Mouse (Mus musculus): Measurements from ENCODE around the gene Pcyt1a. TPM values are rescaled to one million over a fixed set of nuclear protein-coding genes. Genes with fewer than 3 reads are reported as not detected.
A peak's percentile ranks its signal among the peaks of the same experiment; 100 is the strongest.

The Pcyt1a gene
- polyA plus RNA-seq (2015; fragmentation: Nextera tagmentation; extraction: Ambion mirVana) = 35.6 and 36.1 TPM in 2 replicates

DNA sequence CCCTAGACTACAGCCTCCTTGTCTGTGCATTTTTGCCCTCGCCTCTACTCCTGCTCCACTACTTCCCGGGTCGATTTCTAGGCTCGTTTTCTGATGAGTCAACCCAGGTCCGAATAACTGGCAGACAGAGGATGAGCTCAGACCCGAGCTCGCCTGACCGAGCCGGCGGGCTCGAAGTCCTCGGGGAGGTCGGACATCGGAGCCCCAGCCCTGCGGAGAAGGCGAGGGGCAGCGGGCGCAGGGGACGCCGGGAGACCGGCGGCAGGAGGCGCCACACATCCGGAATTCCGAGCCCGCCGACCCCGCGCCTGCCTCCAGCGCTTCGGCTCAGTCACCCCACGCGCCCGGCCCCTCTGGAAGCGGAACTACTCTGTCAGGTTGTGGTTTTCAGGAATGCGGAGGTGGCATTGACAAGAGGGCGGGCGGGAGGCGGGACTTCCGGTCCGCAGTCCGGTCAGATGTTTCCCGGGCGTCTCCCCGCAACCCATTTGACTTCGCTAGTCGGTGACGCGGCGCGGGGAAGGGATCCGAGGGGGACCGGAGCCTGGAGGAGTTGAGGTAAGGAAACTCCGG lies at the start of gene Pcyt1a:
TSS of gene Pcyt1a (plus strand) at position 448 of the 573 bp plus-strand sequence.
- Histone ChIP-seq H3K4me1 (peaks cover 24% of the 10 kb centered on the region), H3K27me3 (no peaks in the 10 kb centered on the region), H3K9ac (peak within 1 kb of the TSS; percentile 74), H3K36me3 (no peaks in the 10 kb centered on the region), H3K9me3 (no peaks in the 10 kb centered on the region), H3K4me3 (peak within 1 kb of the TSS; percentile 75), H3K27ac (peak within 1 kb of the TSS; percentile 83), H3K4me2 (peak within 1 kb of the TSS; percentile 88)
- ATAC-seq (ENCODE audit: borderline replicate concordance, extremely low read depth, low FRiP score, low TSS enrichment) = peak; percentile 95
- under 1% methylated on average over 48 of the region's 54 CpGs for WGBS

DNA sequence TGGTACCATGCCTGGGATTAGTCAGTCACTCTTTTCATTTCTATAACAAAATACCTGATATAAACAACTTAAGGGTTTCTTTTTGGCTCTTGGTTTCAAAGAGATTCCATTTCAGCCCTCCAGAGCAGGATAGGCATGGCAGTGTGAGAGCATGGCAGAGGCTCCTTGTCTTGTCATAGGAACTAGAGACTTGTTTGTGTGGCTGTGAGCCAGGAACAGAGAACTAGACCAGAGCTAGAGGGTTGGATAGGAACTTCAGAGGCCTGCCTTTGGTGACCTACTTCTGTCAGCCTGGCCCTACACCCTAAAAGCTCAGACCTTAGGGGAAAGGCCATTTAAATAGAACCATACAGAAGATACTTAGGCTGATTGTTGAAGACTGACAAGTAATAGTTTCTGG lies 47.8 kb upstream of the Pcyt1a start:
- Histone ChIP-seq H3K4me3 (no peak overlapping the region), H3K27me3 (no peaks in the 10 kb centered on the region), H3K4me2 (no peak overlapping the region), H3K27ac (no peak overlapping the region), H3K9ac (no peak overlapping the region), H3K36me3 (peaks cover 76% of the 10 kb centered on the region), H3K9me3 (no peaks in the 10 kb centered on the region), H3K4me1 (no peaks in the 10 kb centered on the region)
- no peak for ATAC-seq (ENCODE audit: borderline replicate concordance, extremely low read depth, low FRiP score, low TSS enrichment)

DNA sequence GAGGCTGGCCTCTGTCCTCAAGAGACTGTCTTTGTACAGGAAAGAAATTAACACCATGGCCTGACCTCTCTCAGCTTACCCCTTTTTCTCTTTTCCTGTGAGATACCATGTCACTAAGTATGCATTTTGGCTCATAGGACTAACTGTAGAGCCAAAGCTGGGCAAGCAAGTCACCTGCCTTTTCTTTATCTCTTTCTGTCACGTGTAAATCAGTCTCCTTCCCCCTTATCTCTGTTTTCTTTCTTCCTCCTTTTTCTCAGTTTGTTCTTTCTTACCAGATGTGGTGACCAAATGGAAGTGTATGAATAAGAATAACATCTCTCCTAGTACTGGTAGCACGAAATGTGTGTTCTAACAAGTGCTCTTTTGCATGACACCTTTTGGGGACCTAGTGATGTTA lies 45.8 kb upstream of the Pcyt1a start:
- WGBS = 80% methylated on average over 2 of the region's 2 CpGs
- Histone ChIP-seq H3K9ac (no peak overlapping the region), H3K9me3 (no peaks in the 10 kb centered on the region), H3K4me2 (no peak overlapping the region), H3K4me1 (no peaks in the 10 kb centered on the region), H3K27ac (no peak overlapping the region), H3K36me3 (peaks cover 59% of the 10 kb centered on the region), H3K27me3 (no peaks in the 10 kb centered on the region), H3K4me3 (no peak overlapping the region)
- ATAC-seq (ENCODE audit: borderline replicate concordance, extremely low read depth, low FRiP score, low TSS enrichment) = no peak

DNA sequence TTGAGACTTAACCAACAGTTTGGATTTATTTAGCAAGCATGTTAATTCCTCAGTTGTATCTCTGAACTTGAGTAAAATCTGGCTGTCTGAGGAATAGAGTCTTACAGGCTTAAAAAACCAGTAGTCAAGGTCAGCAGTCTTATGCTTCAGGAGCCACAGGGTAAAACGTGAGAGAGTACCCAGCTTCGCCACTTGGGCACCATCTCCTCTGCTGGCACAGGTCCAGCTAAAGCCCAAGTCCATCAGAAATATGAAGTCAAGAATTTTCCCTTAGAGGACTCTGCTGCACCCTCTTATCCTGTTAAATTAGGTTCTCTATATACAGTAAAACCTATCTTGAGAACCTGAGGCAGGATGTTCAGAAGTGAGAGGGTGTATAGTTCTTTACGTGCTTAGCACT lies 43.9 kb upstream of the Pcyt1a start:
- H3K9ac ChIP-seq = no peak overlapping the region
- no peak overlapping the region for H3K4me3 ChIP-seq
- peaks cover 54% of the 10 kb centered on the region for H3K36me3 ChIP-seq
- WGBS = 80% methylated on average over 3 of the region's 3 CpGs
- H3K27ac ChIP-seq = no peak overlapping the region
- H3K27me3 ChIP-seq = no peaks in the 10 kb centered on the region
- no peak overlapping the region for H3K4me2 ChIP-seq
- H3K4me1 ChIP-seq = no peaks in the 10 kb centered on the region
- no peaks in the 10 kb centered on the region for H3K9me3 ChIP-seq
- ATAC-seq (ENCODE audit: borderline replicate concordance, extremely low read depth, low FRiP score, low TSS enrichment) = no peak

DNA sequence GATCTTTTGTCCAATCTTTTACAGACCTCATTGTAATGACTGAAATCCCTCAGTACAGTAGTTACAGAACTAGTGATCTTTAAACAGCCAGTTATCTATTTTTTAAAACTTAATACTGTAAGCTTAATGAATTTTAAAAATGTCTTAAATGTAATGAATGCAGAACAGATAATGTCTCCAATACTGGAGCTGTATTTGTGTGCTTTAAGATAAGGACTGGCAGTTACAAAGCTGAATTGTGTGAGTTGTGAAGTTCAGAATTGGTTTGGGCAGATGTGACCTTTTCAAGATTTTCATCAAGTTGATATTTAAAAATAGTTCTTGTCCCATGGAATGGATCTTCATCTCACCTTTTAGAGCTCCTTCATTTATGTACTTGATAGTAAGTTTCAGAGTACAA lies 41.7 kb upstream of the Pcyt1a start:
- no peak overlapping the region for H3K9ac ChIP-seq
- H3K4me3 ChIP-seq = no peak overlapping the region
- H3K36me3 ChIP-seq = peaks cover 40% of the 10 kb centered on the region
- no peak overlapping the region for H3K4me2 ChIP-seq
- no peaks in the 10 kb centered on the region for H3K4me1 ChIP-seq
- no peak overlapping the region for H3K27ac ChIP-seq
- ATAC-seq (ENCODE audit: borderline replicate concordance, extremely low read depth, low FRiP score, low TSS enrichment) = no peak
- H3K27me3 ChIP-seq = no peaks in the 10 kb centered on the region
- no peaks in the 10 kb centered on the region for H3K9me3 ChIP-seq

DNA sequence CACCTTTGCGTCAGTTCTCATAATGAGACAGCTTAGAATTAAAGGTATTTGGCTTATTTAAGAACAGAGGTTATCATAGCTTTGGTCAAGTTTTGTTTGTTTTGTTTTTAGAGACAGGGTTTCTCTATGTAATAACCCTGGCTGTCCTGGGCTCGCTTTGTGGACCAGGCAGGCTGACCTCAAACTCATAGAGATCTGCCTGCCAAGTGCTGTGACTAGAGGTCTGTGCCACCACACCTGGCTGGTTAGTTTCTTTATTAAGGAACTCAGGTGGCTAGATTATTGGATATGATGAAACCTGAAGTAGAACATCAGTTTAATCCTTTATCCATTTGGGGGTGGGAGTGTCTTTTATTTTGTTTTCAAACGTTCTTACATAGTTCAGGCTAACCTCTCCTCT lies 40.9 kb upstream of the Pcyt1a start:
- Histone ChIP-seq H3K4me1 (no peaks in the 10 kb centered on the region), H3K4me2 (no peak overlapping the region), H3K9ac (no peak overlapping the region), H3K9me3 (no peaks in the 10 kb centered on the region), H3K4me3 (no peak overlapping the region), H3K27me3 (no peaks in the 10 kb centered on the region), H3K36me3 (peaks cover 37% of the 10 kb centered on the region), H3K27ac (no peak overlapping the region)
- no peak for ATAC-seq (ENCODE audit: borderline replicate concordance, extremely low read depth, low FRiP score, low TSS enrichment)
- WGBS = 68% methylated on average over 3 of the region's 3 CpGs

DNA sequence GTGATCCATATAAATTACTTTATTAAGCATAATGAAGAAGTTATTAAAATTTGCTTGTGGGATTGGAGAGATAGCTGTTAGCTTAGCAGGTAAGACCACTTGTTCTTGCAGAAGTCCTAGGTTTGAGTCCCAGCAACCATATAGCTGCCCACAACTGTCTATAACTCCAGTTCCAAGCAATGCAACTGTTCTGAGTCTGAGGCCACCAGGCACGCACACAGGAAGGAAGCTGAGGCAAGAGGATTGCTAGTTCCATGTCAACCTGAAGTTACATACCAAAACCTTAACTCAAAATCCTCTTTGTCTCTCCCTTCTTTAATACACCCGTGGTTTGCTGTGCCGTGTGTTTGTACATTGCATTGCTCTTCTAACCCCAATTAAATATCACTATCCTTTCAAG lies 39.8 kb upstream of the Pcyt1a start:
- no peak for ATAC-seq (ENCODE audit: borderline replicate concordance, extremely low read depth, low FRiP score, low TSS enrichment)
- 92% methylated on average over 3 of the region's 3 CpGs for WGBS
- Histone ChIP-seq H3K27me3 (no peaks in the 10 kb centered on the region), H3K4me3 (no peak overlapping the region), H3K9me3 (no peaks in the 10 kb centered on the region), H3K36me3 (peaks cover 27% of the 10 kb centered on the region), H3K27ac (no peak overlapping the region), H3K4me2 (no peak overlapping the region), H3K4me1 (no peaks in the 10 kb centered on the region), H3K9ac (no peak overlapping the region)

DNA sequence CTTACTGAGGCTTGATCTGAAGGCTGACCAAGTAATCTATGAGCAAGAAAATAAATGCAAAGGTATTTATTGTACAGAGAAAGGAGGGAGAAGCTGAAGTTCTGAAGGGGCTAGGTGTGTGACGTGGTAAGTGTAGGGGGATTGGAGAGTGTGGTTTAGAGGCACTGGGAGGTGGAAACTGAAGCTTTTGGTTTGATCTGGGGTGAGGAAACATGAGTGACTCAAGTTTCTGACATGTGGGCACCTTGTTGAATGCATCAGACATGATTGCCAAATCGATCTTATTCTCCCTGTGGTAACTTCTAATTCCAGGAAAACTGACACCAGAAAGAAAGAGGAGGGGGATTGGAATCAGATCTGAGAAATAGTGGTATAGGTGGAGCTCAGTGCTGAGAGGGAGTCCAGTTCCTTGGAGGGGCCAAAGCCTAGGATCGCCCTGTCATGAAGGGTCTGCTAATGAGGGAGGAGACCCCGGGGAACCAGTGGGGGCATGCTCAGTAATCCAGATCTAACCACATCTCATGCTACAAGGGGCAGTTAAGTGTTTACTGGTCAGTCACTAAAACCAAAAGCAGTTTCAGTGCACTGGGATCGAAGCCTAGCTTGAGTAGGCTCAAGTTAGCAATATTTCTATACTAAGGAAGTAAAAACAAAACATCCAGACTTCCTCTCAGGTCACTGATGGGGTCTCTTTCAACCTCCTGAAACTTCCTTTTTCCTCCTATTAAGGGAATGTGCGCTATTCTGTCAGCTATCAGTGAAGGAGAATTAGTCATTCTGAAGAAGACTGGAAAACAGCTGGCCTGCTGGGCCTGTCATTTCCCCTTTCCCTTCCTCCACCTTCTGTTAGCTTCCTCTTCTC lies 34.8 kb upstream of the Pcyt1a start:
- no peaks in the 10 kb centered on the region for H3K27me3 ChIP-seq
- H3K4me1 ChIP-seq = no peaks in the 10 kb centered on the region
- WGBS = 61% methylated on average over 6 of the region's 6 CpGs
- H3K9ac ChIP-seq = no peak overlapping the region
- no peak overlapping the region for H3K4me3 ChIP-seq
- H3K36me3 ChIP-seq = peaks cover 11% of the 10 kb centered on the region
- H3K9me3 ChIP-seq = no peaks in the 10 kb centered on the region
- H3K4me2 ChIP-seq = no peak overlapping the region
- no peak overlapping the region for H3K27ac ChIP-seq
- no peak for ATAC-seq (ENCODE audit: borderline replicate concordance, extremely low read depth, low FRiP score, low TSS enrichment)

DNA sequence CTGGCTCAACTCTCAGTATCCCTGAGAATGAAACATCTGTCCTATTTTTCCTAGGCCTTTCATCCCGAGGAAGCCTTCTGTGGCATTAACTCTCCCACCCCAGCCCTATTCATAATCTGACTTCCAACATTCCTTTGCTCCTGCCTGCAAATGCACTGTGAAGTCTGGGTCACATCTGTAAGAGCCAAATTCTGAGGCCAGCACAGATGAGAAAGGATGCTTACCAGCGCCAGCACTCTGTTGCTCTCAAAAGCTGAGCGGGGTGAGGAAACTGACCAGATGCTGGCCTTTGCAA lies 34.2 kb upstream of the Pcyt1a start:
- H3K4me2 ChIP-seq = no peak overlapping the region
- ATAC-seq (ENCODE audit: borderline replicate concordance, extremely low read depth, low FRiP score, low TSS enrichment) = no peak
- no peaks in the 10 kb centered on the region for H3K9me3 ChIP-seq
- peaks cover 7% of the 10 kb centered on the region; the same call in 1 of the 2 replicates for H3K36me3 ChIP-seq
- no peak overlapping the region for H3K4me3 ChIP-seq
- H3K27ac ChIP-seq = no peak overlapping the region
- H3K27me3 ChIP-seq = no peaks in the 10 kb centered on the region
- no peak overlapping the region for H3K9ac ChIP-seq
- H3K4me1 ChIP-seq = no peaks in the 10 kb centered on the region
- 46% methylated on average over 3 of the region's 3 CpGs for whole genome bisulfite sequencing

DNA sequence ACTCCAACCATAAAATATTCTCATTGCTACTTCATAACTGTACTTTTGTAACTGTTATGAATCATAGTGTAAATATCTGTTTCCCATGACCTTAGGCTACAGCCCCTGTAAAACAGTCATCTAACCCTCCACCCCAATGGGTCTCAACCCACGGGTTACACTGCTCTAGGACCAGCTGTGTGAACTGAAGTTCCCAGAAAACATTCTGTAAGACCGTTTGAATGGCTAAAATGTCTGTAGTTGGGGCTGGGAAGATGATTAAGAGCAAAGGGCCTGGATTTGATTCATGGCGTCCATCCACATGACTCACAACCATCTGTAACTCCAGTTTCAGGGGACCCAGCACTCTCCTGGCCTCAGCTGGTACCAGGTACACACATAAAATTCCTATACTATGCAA lies 32.5 kb upstream of the Pcyt1a start:
- 68% methylated on average over 3 of the region's 3 CpGs for WGBS
- ATAC-seq (ENCODE audit: borderline replicate concordance, extremely low read depth, low FRiP score, low TSS enrichment) = no peak
- Histone ChIP-seq H3K36me3 (peaks cover under 1% of the 10 kb centered on the region; the same call in 1 of the 2 replicates), H3K4me3 (no peak overlapping the region), H3K27me3 (no peaks in the 10 kb centered on the region), H3K4me2 (no peak overlapping the region), H3K27ac (no peak overlapping the region), H3K9ac (no peak overlapping the region), H3K4me1 (no peaks in the 10 kb centered on the region), H3K9me3 (no peaks in the 10 kb centered on the region)

DNA sequence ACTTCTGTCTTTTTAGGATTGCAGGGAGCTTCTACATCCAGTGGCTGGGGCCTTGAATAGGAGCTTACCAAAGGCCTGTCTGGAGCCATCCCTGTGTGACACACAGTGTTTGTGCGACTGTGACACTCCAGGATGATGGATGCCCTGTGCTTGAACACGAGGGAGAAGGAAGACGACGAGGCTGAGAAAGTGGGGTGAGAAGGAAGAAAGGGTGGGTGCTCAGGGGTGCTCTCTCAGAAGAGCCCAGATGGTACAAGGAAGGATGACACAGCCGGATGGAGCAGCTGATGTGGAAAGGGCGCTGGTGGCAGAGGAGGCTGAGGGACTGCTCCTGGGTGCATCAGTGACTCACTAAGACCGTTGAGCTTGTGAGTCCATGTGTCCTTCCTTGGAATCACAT lies 30.5 kb upstream of the Pcyt1a start, which contains the start of gene Tm4sf19:
TSS of gene Tm4sf19 (plus strand) at position 240 of the 400 bp plus-strand sequence.
- Histone ChIP-seq H3K36me3 (no peaks in the 10 kb centered on the region), H3K4me1 (no peaks in the 10 kb centered on the region), H3K4me2 (no peak within 1 kb of the TSS)

DNA sequence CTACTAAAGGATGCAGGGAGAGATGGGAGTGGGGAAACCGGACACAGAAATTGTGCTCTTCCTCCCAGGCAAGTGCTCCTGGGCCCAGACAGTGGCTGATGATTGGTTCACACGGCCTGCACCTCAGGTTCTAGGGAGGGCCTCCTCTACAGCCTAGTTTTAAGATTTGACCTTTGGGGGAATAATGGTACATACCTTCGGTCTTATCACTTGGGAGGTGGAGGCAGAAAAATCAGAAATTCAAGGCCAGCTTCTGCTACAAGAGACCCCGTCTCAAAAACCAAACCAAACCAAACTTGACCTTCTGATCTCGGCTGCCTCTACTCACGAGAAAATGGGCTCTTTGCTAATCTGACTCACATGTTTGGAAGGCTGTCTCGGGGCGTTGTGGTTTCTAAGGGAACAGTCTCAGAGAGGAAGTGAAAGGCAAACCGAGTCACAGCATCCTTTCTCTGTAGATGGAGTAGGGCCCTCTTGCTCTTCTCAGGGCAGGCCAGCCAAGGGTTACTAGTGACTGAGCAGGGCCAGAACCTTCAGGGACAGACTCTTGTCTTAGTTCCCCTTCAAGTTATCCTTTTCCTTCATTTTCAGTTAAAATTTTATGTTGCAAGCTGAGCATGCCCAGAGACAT lies 29.3 kb upstream of the Pcyt1a start:
- ATAC-seq (ENCODE audit: borderline replicate concordance, extremely low read depth, low FRiP score, low TSS enrichment) = no peak
- no peak overlapping the region for H3K27ac ChIP-seq
- no peaks in the 10 kb centered on the region for H3K27me3 ChIP-seq
- H3K9me3 ChIP-seq = no peaks in the 10 kb centered on the region
- 61% methylated on average over 9 of the region's 9 CpGs for WGBS
- no peak overlapping the region for H3K9ac ChIP-seq
- no peak overlapping the region for H3K4me2 ChIP-seq
- H3K4me3 ChIP-seq = no peak overlapping the region
- H3K36me3 ChIP-seq = no peaks in the 10 kb centered on the region
- no peaks in the 10 kb centered on the region for H3K4me1 ChIP-seq

More for the DNA sequence above, 30.5 kb upstream of the Pcyt1a start, which contains the start of gene Tm4sf19:
- Histone ChIP-seq H3K4me3 (no peak within 1 kb of the TSS), H3K27me3 (no peaks in the 10 kb centered on the region), H3K27ac (no peak within 1 kb of the TSS), H3K9me3 (no peaks in the 10 kb centered on the region), H3K9ac (no peak within 1 kb of the TSS)
- no peak for ATAC-seq (ENCODE audit: borderline replicate concordance, extremely low read depth, low FRiP score, low TSS enrichment)
- 50% methylated on average over 7 of the region's 7 CpGs for WGBS
